13 mouse cellular contexts compared by ENCODE assay signal in the genomic region with DNA sequence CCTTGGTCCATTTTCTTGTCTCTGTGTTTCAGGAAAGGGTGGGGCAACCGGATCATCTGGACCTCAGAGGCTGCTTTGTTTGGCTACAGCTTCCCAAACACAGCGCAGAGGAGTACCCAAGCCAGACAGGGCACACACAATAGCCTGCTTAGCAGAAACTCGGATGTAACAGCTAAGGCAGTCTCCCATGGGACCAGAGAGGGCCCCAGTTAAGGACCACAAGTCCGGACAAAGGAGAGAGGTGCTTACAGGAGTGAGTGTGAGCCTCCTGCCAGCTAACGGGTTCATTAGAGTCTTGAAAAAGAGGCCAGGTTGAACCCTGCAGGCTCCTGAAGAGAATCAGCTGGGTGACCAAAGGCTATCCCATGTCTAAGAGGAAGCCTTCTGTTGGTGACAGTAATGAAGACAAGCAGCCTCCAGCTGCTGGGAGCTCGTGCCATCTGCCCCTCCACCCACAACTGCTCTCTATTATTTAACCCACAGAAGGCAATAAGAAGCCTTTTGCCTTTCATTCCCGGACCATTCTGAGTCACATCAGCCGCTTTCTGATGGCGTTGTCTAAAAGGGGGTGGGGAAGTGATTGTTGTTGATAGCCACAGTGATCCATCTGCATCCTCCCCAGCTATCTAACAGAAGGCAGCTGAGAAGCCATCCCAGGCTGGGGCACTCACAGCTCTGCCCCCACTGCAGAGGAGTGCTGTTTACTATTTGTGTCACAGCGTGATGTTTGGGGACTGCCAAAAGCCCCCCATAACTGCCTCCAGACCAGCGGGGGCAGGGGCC. TPM values are rescaled to one million over a fixed set of nuclear protein-coding genes. Genes with fewer than 3 reads are reported as not detected.
DNase-seq lines count a peak whose midpoint lies in the region; ATAC-seq and TF ChIP-seq lines count a peak whose summit lies in the region.
"Had no signal": no experiment of that assay in that cellular context is flagged by ENCODE, and none has a peak within 500 bp of the region (broad histone marks: within the 10 kb centered on the region; RNA-seq: fewer than 3 reads in every experiment).

No protein-coding gene starts in this region.

- no peak overlapping the region for H3K4me2 ChIP-seq in hindbrain, embryonic 16.5 days (ENCODE audit: low read length)
- H3K4me2 ChIP-seq in midbrain, embryonic 12.5 days (replicated peaks): no peak overlapping the region
- H3K4me2 ChIP-seq: embryonic facial prominence, embryonic 15.5 days; heart, embryonic 11.5 days; liver, embryonic 15.5 days had no signal

- peak overlapping the region; percentile 75 for H3K27ac ChIP-seq in embryonic facial prominence, embryonic 10.5 days (replicated peaks)
- peak overlapping the region; percentile 29; the same call in 1 of the 2 replicates for H3K27ac ChIP-seq in hindbrain, embryonic 16.5 days (ENCODE audit: low read depth, low read length)
- peak overlapping the region; percentile 65 for H3K27ac ChIP-seq in midbrain, embryonic 12.5 days (replicated peaks)
- no peak overlapping the region for H3K27ac ChIP-seq in cerebellum, adult 2 months (ENCODE audit: insufficient read depth, low read length)
- H3K27ac ChIP-seq: embryonic facial prominence, embryonic 15.5 days; liver, embryonic 15.5 days had no signal

- H3K9me3 ChIP-seq in embryonic facial prominence, embryonic 10.5 days: no peaks in the 10 kb centered on the region
- no peaks in the 10 kb centered on the region for H3K9me3 ChIP-seq in hindbrain, embryonic 16.5 days (ENCODE audit: control insufficient read depth, low read length)
- H3K9me3 ChIP-seq in midbrain, embryonic 12.5 days: no peaks in the 10 kb centered on the region
- H3K9me3 ChIP-seq: embryonic facial prominence, embryonic 15.5 days; liver, embryonic 15.5 days had no signal

- WGBS in embryonic facial prominence, embryonic 10.5 days: 57% methylated on average over 11 of the region's 11 CpGs
- 23% methylated on average over 11 of the region's 11 CpGs for WGBS in hindbrain, embryonic 16.5 days
- WGBS in midbrain, embryonic 12.5 days: 44% methylated on average over 11 of the region's 11 CpGs
- WGBS in cerebellum, adult 2 months: 48% methylated on average over 11 of the region's 11 CpGs

- no peak for TF ChIP-seq POLR2A in cerebellum, adult 2 months (IDR thresholded peaks at IDR 0.05; ENCODE audit: borderline replicate concordance, insufficient read depth, low read length)

- H3K9ac ChIP-seq in hindbrain, embryonic 16.5 days (ENCODE audit: low read depth, low read length): no peak overlapping the region
- H3K9ac ChIP-seq in midbrain, embryonic 12.5 days (replicated peaks): no peak overlapping the region
- H3K9ac ChIP-seq: embryonic facial prominence, embryonic 15.5 days; liver, embryonic 15.5 days had no signal

- peak; percentile 62 for ATAC-seq in hindbrain, embryonic 16.5 days
- peak; percentile 71 for ATAC-seq in midbrain, embryonic 12.5 days (ENCODE audit: low FRiP score, low read depth)
- ATAC-seq in megakaryocyte, adult 5-6 weeks (ENCODE audit: poor library complexity, severe bottlenecking): no peak

- H3K27me3 ChIP-seq in embryonic facial prominence, embryonic 10.5 days (replicated peaks; ENCODE audit: low read depth, poor library complexity, severe bottlenecking): no peaks in the 10 kb centered on the region
- no peaks in the 10 kb centered on the region for H3K27me3 ChIP-seq in hindbrain, embryonic 16.5 days (replicated peaks; ENCODE audit: control insufficient read depth, insufficient read depth, low read length)
- H3K27me3 ChIP-seq in midbrain, embryonic 12.5 days: no peaks in the 10 kb centered on the region
- H3K27me3 ChIP-seq in cerebellum, adult 2 months (ENCODE audit: control insufficient read depth, insufficient read depth, low read length): no peaks in the 10 kb centered on the region
- H3K27me3 ChIP-seq: embryonic facial prominence, embryonic 15.5 days; liver, embryonic 15.5 days had no signal

- H3K4me3 ChIP-seq in embryonic facial prominence, embryonic 10.5 days: no peak overlapping the region
- no peak overlapping the region for H3K4me3 ChIP-seq in hindbrain, embryonic 16.5 days (ENCODE audit: low read length)
- no peak overlapping the region for H3K4me3 ChIP-seq in midbrain, embryonic 12.5 days
- H3K4me3 ChIP-seq in cerebellum, adult 2 months (replicated peaks; ENCODE audit: insufficient read depth, low read depth, low read length): no peak overlapping the region
- H3K4me3 ChIP-seq: embryonic facial prominence, embryonic 15.5 days; liver, embryonic 15.5 days had no signal

- DNase-seq in ZHBTc4 (ENCODE audit: low read depth, low spot score): peak; percentile 55
- DNase-seq in embryonic facial prominence, embryonic 10.5 days (ENCODE audit: low spot score): no peak
- no peak for DNase-seq in spleen, adult 18-20 months
- no peak for DNase-seq in cerebellum, postnatal 25 days
- no peak for DNase-seq in cerebellum, adult 2 months
- DNase-seq: kidney, postnatal 14 days; right cerebral cortex, postnatal 14 days had no signal

- no peak for TF ChIP-seq CTCF in cerebellum, adult 2 months (IDR thresholded peaks at IDR 0.05; ENCODE audit: borderline replicate concordance, insufficient read depth, low read depth, low read length)

- H3K4me1 ChIP-seq in embryonic facial prominence, embryonic 10.5 days: peaks cover 28% of the 10 kb centered on the region
- peaks cover 6% of the 10 kb centered on the region for H3K4me1 ChIP-seq in hindbrain, embryonic 16.5 days (ENCODE audit: control insufficient read depth, insufficient read depth, low read depth, low read length)
- H3K4me1 ChIP-seq in midbrain, embryonic 12.5 days: peaks cover 19% of the 10 kb centered on the region
- no peaks in the 10 kb centered on the region for H3K4me1 ChIP-seq in cerebellum, adult 2 months (ENCODE audit: control insufficient read depth, insufficient read depth, low read length)
- H3K4me1 ChIP-seq: liver, embryonic 15.5 days had no signal

- no peaks in the 10 kb centered on the region for H3K36me3 ChIP-seq in embryonic facial prominence, embryonic 10.5 days (replicated peaks)
- H3K36me3 ChIP-seq in hindbrain, embryonic 16.5 days (ENCODE audit: control insufficient read depth, insufficient read depth, low read length): no peaks in the 10 kb centered on the region
- no peaks in the 10 kb centered on the region for H3K36me3 ChIP-seq in midbrain, embryonic 12.5 days
- H3K36me3 ChIP-seq: embryonic facial prominence, embryonic 15.5 days; liver, embryonic 15.5 days had no signal

RNA-seq across cellular contexts. Expression of a gene that starts 35.1 kb away (rescaled TPM):
- polyA plus RNA-seq in embryonic facial prominence, embryonic 10.5 days (2016; fragmentation: Nextera tagmentation; extraction: Ambion mirVana): 2.1 and 4.2 TPM in 2 replicates
- 32.3 and 32.5 TPM in 2 replicates for polyA plus RNA-seq in hindbrain, embryonic 16.5 days (2015; fragmentation: Nextera tagmentation; extraction: Ambion mirVana)
- polyA plus RNA-seq in midbrain, embryonic 12.5 days (2016; fragmentation: Nextera tagmentation; extraction: Ambion mirVana): 11.8 and 13.0 TPM in 2 replicates
- 0.18 TPM in 1 of 2 replicates, not detected in the other for total RNA-seq in megakaryocyte, adult 5-6 weeks (2015)
- total RNA-seq in megakaryocyte, adult 5-6 weeks (2017): not detected in 2 replicates
- polyA plus RNA-seq in cerebellum, adult 2 months (2012; rRNA removed): 3.3 and 4.0 TPM in 2 replicates
